Mouse (Mus musculus) MEL (cell line): ENCODE data around the gene Garnl3.

Experiments used
- CTCF ChIP-seq, 3 experiments: IDR thresholded peaks in 2 of 3; conservative IDR thresholded peaks in 1 of 3; 2 replicates each; pipeline ENCODE4 v1.5.1; 2011 to 2012; ENCODE audit warnings: low read length in 3 of 3, low read depth in 2 of 3, mild to moderate bottlenecking in 2 of 3, improper control_type of control experiment in 1 of 3, inconsistent platforms in 1 of 3, mixed read lengths in 1 of 3, moderate library complexity in 1 of 3; ENCODE audit not compliant: control insufficient read depth in 1 of 3, insufficient read depth in 1 of 3, poor library complexity in 1 of 3, severe bottlenecking in 1 of 3
- E2F4 ChIP-seq: IDR thresholded peaks from 2 replicates; pipeline ENCODE4 v1.6.1; 2011; ENCODE audit warnings: low read depth, low read length, improper control_type of control experiment, borderline replicate concordance
- GABPA ChIP-seq: IDR thresholded peaks from 2 replicates; pipeline ENCODE4 v1.6.1; 2012; ENCODE audit warnings: low read depth, mild to moderate bottlenecking, inconsistent platforms, low read length, improper control_type of control experiment, moderate library complexity
- GATA1 ChIP-seq: IDR thresholded peaks from 2 replicates; pipeline ENCODE4 v1.6.1; 2011; ENCODE audit warnings: low read depth, low read length, improper control_type of control experiment
- HCFC1 ChIP-seq: IDR thresholded peaks from 2 replicates; pipeline ENCODE4 v1.6.1; 2012; ENCODE audit warnings: low read depth, mild to moderate bottlenecking, inconsistent platforms, low read length, improper control_type of control experiment, moderate library complexity
- JUND ChIP-seq: IDR thresholded peaks from 2 replicates; pipeline ENCODE4 v1.6.1; 2011; ENCODE audit warnings: low read depth, mild to moderate bottlenecking, improper control_type of control experiment, low read length
- NELFE ChIP-seq: IDR thresholded peaks from 2 replicates; pipeline ENCODE4 v1.6.1; 2011; ENCODE audit warnings: low read depth, low read length, improper control_type of control experiment
- POLR2A ChIP-seq, 2 experiments: IDR thresholded peaks; 2 replicates each; pipeline ENCODE4 v1.6.1; 2011 to 2012; ENCODE audit warnings: low read length in 2 of 2, mild to moderate bottlenecking in 2 of 2, control low read depth in 1 of 2, improper control_type of control experiment in 1 of 2, low read depth in 1 of 2, moderate library complexity in 1 of 2; ENCODE audit not compliant: control insufficient read depth in 1 of 2, insufficient read depth in 1 of 2, poor library complexity in 1 of 2
- POLR2AphosphoS2 ChIP-seq: IDR thresholded peaks from 2 replicates; pipeline ENCODE4 v1.6.1; 2011; ENCODE audit warnings: low read length, improper control_type of control experiment
- TCF12 ChIP-seq: IDR thresholded peaks from 2 replicates; pipeline ENCODE4 v1.6.1; 2014; ENCODE audit warnings: low read depth, mild to moderate bottlenecking, inconsistent platforms, low read length, improper control_type of control experiment, moderate library complexity
- UBTF ChIP-seq: IDR thresholded peaks from 2 replicates; pipeline ENCODE4 v1.6.1; 2012; ENCODE audit warnings: low read depth, mild to moderate bottlenecking, inconsistent platforms, low read length, improper control_type of control experiment, moderate library complexity, borderline replicate concordance; ENCODE audit not compliant: insufficient read depth
- USF1 ChIP-seq: IDR thresholded peaks from 2 replicates; pipeline ENCODE4 v1.6.1; 2014; ENCODE audit warnings: low read depth, mild to moderate bottlenecking, inconsistent platforms, low read length, improper control_type of control experiment, moderate library complexity
- USF2 ChIP-seq, 2 experiments: IDR thresholded peaks; 2 replicates each; pipeline ENCODE4 v1.6.1; 2011 to 2012; ENCODE audit warnings: improper control_type of control experiment in 2 of 2, low read length in 2 of 2, borderline replicate concordance in 1 of 2, inconsistent platforms in 1 of 2, low read depth in 1 of 2, mild to moderate bottlenecking in 1 of 2; ENCODE audit not compliant: insufficient read depth in 1 of 2
- ZMIZ1 ChIP-seq: IDR thresholded peaks from 2 replicates; pipeline ENCODE4 v1.6.1; 2012; ENCODE audit warnings: low read depth, mild to moderate bottlenecking, inconsistent platforms, low read length, improper control_type of control experiment, moderate library complexity

DNA sequence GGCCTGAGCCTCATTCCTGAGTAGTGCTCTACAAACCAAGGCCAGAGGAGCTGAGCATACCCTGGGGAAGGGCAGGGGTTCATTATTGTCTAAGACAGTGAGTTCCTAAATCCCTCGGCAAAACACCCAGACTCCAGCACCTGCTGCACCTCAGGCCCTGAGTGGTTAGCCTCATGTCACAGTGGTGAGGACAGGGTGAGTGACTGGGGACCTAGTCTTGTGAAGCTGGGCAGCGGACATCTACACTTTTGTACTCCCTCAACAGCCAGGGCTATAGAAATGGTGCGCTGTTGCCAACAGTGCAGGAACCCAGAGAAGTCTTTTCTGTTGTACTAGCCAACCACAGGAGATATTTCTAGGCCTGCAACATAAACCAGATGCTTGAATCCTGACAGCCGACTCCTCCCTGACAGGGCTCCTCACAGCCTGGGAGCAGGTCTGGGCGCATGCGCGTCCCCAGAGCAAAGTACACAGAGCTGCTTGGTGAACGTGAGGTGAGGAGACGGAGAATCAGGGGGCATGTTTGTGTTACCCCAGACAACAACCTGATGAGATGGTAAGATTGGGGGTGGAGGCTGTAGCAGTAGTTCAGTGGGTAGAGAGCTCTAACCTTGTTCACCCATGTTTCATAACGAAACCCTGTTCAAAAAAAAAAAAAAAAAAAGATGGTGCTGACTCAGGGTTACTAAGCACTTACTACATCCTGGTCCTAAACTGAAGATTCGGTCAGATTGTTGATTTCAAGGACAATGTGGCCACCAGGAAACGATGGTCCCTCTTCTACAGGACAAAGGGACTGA, 46.2 kb upstream of the Garnl3 start:
- TF ChIP-seq HCFC1 (no peak), GABPA (no peak), TCF12 (no peak), CTCF (IDR thresholded peaks at IDR 0.05 in 2 of 3, conservative IDR thresholded peaks at IDR 0.05 in 1 of 3; ENCODE audit: control insufficient read depth in 1 of 3, insufficient read depth in 1 of 3, low read depth in 2 of 3, low read length in 3 of 3, poor library complexity in 1 of 3, severe bottlenecking in 1 of 3) (no peak), ZMIZ1 (no peak), POLR2A (IDR thresholded peaks at IDR 0.05; ENCODE audit: control insufficient read depth in 1 of 2, insufficient read depth in 1 of 2, low read depth in 1 of 2, low read length in 2 of 2, poor library complexity in 1 of 2) (no peak), NELFE (no peak), USF2 (IDR thresholded peaks at IDR 0.05; ENCODE audit: borderline replicate concordance in 1 of 2, insufficient read depth in 1 of 2, low read depth in 1 of 2, low read length in 2 of 2) (no peak), POLR2AphosphoS2 (no peak), E2F4 (no peak), USF1 (no peak), JUND (no peak), GATA1 (no peak), UBTF (no peak)
